Mouse (Mus musculus) layer of hippocampus, adult 9-11 months (tissue): Measurements from ENCODE around the gene Padi4.

Experiments used
- DNase-seq: peaks from one replicate; pipeline ENCODE4 v3.0.0; 2022

The Padi4 gene

DNA sequence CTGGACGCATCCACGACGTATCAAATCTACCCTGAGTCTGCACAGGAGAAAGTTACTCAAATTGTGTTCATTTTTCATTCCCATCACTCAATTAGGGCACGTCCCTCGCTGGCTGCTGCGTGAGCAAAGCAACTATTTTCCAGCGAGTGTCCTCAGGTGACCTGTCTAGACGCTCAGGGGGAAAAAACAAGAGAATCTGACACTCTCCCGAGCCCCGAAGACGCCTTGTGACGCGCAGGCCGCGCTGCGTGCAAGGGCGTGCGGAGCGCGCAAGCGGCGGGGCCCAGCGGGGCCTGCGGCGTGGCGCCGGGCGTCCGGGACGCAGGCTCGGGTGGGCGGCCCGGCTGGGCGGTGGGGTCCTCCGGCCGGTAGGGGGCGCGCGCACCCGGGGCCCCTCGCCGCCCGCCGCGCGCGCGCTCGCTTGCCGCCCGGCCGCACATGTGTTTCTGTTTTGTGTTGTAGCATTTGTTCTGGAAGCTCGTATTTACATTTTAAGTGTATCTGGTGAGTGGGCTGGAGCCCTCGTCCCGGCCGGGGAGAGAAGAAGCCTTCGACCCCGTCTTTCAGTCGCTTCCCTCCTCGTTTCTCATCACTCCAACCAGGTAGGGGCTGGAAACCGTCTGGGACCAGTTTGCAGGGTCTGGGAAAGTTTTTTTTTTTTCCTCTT lies 72.9 kb downstream of the Padi4 start:
- DNase-seq, result peak; percentile 78

- DNase-seq, result no peak
Measured at GRCm38 (mm10) chr4:140700269-140701018, 73.6 kb downstream of the Padi4 start, which contains the start of gene Rcc2. Rcc2 (plus strand) TSS chr4:140700541.

DNA sequence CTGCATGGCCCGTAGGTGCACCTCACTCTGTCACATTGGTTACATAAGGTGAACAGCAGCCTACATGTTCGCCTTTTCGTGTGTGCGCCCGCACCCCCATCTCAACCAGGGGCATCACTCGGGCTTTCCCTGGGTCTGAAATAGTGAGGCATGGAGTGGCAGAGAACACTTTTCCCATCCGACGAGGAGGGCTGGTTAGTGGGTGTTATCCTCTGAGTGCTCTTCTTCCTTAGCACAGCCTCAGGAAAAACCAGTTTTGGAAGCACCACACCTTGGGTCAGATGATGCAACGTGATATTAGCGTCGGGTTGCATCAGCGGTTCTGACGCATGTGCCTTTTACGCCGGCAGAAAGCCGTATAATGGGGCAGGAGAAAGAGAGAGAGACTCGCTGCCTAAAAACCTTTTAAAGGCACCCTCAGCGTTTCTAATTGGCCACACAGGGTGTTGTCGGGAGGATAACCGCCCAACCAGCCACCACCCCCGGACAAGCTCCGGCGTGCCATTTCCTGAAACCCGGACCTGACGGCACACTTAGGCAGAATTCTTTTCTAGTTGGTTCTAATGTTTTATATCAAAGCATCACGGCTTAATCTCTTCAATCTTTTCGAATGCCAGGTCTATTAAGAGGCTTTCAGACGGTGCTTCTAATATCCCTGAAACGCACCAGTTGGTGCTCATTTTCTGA lies 74.5 kb downstream of the Padi4 start:
- DNase-seq, result peak; percentile 83
